Mouse (Mus musculus): ENCODE data around the gene Gm47841.

Gm47841 gene

GRCm38 (mm10) chr15:101075150-101075549 lies 28.0 kb upstream of the Gm47841 start:
- no peak for DNase-seq (ENCODE audit: extremely low spot score, low read depth, low spot score)

DNA sequence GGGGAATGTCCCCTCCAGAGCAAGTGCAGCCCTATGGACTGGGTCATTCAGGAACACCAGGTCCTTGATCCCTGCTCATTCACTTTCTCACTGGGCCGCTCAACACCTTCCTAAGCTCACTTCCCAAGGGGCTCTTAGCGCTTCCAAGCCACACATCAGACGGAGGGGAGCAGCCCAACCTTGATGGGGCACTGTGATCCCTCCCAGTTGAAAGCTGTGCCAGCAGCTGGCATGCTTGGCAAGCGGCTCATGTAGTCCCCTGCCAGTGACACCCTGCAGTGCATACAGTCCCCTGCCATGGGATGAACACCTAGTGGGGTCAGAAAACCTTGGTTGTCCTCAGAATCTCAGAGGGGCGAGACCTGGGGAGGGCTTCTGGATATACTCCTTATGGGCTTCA lies 26.9 kb upstream of the Gm47841 start:
- DNase-seq (ENCODE audit: extremely low spot score, low read depth, low spot score), result no peak

- no peak for DNase-seq (ENCODE audit: extremely low spot score, low read depth, low spot score)
Measured at GRCm38 (mm10) chr15:101072736-101073135, 25.5 kb upstream of the Gm47841 start.

DNA sequence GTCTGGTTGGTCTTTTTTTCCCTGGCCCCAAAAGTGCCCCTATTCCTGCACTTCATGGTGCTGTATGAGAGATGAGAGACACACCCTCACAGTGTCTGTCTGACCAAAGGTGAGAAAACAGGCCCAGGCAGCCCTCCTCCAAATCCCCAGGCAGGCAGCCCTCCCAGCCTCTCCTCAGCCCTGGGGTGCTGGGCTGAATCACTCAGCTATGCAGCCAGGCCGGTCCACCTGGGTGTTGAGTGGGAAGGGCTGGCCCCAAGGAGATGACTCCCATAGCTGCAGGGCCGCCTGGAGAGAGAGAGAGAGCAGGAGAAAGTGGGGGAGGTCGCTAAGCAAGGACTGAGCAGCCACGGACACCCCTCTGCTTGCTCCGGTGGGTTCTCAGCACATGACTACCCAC lies 23.6 kb upstream of the Gm47841 start:
- no peak for DNase-seq (ENCODE audit: extremely low spot score, low read depth, low spot score)

GRCm38 (mm10) chr15:101069641-101070190 lies 22.5 kb upstream of the Gm47841 start:
- no peak for DNase-seq (ENCODE audit: extremely low spot score, low read depth, low spot score)

GRCm38 (mm10) chr15:101068671-101069070 lies 21.5 kb upstream of the Gm47841 start:
- no peak for DNase-seq (ENCODE audit: extremely low spot score, low read depth, low spot score)

DNA sequence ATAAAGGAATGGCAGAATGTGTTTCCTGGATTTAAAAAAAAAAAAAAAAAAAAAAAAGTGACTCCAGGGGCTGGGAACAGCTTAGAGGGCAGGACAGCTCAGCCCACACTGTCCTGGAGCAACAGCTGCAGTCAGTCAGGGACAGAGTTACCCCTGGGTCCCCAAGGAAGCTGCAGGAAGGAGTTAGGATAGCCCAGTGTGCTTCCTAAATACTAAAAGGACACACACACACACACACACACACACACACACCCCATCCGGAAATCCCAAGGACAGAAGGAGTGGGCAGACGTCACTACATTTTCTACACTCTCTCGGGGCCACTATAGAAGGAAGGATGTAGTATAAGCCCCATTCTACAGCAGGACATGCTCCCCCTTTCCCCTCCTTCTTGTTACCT lies 20.8 kb upstream of the Gm47841 start:
- no peak for DNase-seq (ENCODE audit: extremely low spot score, low read depth, low spot score)

DNA sequence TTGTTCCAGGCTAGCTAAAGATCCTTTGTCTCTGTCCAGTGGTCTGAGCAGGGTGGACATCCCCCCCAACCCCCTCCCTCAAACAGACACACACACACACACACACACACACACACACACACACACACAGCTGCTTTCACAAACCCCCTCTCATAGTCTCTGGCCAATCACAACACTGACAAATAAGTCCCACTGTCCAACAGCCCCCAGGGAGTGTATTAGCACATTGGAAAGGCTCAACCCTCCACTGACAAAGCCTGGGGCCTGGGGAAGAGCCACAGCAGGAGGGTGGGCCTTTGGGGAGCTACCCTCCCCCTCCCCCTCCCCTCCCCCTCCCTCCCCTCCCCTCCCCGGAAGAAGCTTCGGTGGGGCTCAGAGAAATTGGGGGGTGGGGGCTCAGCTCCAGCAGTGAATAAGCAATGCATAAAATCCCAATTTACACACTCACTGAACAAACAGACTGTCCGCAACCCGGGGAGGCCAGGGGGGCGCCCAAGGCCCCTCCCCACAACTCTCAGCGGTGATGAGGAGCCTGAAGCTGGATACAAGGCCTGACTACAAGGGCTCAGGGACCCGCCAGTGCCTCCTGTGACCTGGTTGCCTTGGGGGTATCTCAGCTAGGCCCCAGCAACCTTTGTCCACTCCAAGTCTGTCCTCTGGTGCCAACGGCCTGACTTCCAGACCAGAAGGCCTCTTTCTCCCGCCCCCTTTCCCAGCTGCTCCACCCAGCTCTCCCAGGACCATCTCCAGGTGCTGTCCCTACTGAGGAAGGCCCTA lies 19.9 kb upstream of the Gm47841 start:
- no peak for DNase-seq (ENCODE audit: extremely low spot score, low read depth, low spot score)

DNA sequence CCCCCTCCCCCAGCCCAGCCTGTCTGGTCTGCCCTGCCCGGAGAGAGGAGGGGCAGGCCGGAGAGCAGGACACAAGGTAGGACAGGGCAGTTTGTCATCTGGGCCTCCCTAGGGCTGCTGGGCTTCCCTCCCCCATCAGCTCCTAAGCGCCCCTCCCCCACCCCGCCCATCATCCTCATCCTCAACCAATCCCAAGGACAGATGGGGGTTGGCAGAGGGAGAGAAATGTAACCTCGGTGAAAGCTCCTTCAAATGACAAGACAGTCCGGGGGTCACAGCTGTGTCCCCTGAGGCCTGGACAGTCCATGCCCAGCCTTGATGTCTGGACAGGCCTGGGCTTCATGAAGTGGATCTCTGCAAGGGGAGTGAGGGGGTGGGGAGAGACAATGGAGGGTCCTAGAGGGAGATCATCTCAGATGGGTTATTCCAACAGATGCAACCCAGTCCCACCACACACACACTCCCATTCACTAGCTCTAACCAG lies 19.2 kb upstream of the Gm47841 start:
- DNase-seq (ENCODE audit: extremely low spot score, low read depth, low spot score), result no peak

DNA sequence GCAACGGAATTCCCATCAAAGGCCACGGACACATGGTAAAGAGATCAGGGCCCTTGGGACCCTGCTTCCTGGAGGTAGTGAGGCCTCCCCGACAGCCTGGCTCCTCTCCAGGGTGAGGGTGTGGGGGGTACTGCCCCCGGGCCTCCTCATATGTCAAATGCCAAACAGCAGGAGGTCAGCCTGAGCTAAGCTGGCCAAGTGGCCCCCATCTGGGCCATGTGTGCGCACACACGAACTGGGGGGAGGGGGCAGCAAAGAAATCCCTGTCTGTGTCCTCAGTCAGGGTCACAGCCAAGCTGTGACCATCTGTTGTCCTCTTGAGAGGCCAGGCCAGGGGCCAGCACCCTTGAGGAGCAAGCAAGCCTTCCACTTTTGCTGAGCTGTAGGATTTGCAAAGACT lies 17.9 kb upstream of the Gm47841 start:
- no peak for DNase-seq (ENCODE audit: extremely low spot score, low read depth, low spot score)

GRCm38 (mm10) chr15:101060280-101060852 lies 13.2 kb upstream of the Gm47841 start:
- DNase-seq (ENCODE audit: extremely low spot score, low read depth, low spot score), result no peak

GRCm38 (mm10) chr15:101059570-101060279 lies 12.5 kb upstream of the Gm47841 start:
- no peak for DNase-seq (ENCODE audit: extremely low spot score, low read depth, low spot score)

DNA sequence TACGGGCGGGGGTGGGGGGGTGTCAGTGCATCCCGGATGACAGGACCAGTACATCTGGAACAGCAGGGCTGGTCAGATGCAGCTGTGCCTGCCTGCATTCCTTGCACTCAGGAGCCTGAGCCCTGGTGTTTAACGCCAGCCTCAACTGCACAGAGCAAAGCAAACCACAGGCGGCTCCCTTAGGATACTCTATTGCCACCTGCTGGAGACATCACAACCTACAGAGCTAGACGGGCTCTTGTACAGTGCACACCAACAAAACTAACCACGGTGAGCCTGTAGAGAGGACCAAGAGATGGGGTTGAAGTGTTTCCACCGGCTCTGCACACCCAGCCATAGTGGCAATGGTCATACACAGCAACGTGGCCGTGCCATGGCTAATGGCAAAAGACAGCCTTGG lies 9.0 kb upstream of the Gm47841 start:
- DNase-seq (ENCODE audit: extremely low spot score, low read depth, low spot score), result no peak

DNA sequence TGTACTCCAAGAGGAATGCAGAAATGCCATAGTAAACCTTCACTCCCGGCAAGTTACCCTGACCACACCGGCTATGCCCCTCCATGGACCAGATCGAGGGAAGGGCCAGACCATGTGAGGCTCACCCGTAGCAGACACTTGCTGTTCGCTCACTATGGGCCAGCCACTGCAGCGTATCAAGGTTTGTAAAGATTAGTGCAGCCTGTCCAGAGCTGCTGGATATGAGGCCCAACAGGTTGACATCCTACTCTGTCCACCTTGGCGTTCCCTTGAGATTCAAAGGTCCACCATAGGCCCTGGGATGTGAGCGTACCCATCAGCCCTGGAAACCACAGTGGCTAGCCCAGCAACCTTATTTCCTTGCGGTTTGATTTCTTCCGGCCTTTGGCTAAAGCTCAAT lies 7.3 kb upstream of the Gm47841 start:
- no peak for DNase-seq (ENCODE audit: extremely low spot score, low read depth, low spot score)

DNA sequence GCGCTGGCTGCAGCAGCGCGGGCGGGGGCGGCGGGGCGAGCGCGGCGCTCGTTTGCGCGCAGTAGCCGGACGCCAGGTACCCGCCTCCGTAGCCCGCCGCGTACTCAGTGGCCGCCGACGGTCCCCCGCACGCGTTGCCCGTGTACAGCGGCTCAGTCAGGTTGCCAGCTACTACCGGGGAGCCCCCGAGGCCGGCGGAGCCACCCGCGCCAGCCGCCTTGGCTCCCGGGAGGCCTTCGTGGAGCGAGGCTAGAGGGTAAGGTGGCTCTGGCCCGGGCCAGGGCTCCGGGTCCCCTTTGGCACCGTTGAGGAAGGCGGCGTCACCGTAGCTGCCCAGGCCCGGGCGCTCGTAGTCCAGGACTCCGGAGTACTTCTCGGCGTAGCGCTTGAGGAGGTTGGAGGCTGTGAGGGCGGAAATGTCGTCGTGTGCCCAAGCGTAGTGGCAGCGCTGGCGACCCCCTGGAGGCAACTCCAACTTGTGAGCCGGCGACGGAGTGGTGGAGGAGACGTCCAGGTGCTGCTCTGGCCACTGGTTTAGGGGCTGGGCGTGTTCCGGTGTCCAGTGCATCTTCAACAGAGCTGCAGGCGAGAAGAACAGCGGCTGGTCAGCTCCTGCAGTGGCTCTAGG lies 6.7 kb upstream of the Gm47841 start:
- no peak for DNase-seq (ENCODE audit: extremely low spot score, low read depth, low spot score)

DNA sequence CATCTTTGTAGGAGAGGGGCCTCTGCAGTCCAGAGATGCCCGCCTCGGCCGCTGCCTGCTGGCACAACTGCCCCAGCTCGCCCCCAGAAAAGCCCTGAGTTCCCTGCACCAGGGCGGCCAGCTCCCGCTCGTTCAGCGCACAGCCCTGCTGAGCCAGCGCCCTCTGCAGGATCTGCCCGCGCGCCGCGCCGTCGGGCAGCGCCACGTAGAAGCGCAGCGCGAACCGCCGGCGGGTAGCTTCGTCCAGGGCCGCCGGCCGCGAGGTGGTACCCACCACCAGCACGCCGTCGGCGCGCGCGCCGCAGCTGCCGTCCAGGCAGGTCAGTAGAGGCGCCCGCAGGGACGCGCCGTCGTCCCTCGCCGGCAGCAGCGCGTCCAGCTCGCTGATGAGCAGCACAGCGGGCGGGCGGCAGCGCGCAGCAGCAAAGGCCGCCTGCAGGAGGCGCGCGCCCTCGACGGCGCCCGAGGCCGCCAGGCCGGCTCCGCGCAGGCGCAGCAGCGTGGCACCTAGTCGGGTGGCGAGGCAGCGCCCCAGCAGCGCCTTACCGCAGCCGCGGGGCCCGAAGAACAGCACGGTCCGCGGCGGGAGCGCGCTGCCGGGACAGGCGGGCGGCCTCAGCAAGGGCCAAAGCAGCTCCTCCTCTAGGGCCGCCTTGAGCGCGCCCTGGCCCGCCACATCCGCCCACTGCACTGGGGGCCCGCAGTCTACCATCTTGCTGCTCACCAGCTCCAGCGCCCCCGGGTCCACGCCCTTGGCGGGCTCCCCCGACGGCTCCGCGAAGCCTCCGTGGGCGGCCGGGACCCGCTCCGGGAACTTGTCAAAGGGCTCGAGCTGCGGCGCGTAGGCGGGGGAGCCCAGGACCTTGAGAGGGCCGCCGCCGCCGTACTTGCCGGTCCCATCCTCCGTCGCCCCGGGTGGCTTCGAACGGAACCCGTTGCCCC lies 5.6 kb upstream of the Gm47841 start:
- no peak for DNase-seq (ENCODE audit: extremely low spot score, low read depth, low spot score)

GRCm38 (mm10) chr15:101051869-101052268 lies 4.7 kb upstream of the Gm47841 start:
- DNase-seq (ENCODE audit: extremely low spot score, low read depth, low spot score), result no peak

- DNase-seq (ENCODE audit: extremely low spot score, low read depth, low spot score), result no peak
Measured at GRCm38 (mm10) chr15:101048338-101048896, 1.2 kb upstream of the Gm47841 start.

DNA sequence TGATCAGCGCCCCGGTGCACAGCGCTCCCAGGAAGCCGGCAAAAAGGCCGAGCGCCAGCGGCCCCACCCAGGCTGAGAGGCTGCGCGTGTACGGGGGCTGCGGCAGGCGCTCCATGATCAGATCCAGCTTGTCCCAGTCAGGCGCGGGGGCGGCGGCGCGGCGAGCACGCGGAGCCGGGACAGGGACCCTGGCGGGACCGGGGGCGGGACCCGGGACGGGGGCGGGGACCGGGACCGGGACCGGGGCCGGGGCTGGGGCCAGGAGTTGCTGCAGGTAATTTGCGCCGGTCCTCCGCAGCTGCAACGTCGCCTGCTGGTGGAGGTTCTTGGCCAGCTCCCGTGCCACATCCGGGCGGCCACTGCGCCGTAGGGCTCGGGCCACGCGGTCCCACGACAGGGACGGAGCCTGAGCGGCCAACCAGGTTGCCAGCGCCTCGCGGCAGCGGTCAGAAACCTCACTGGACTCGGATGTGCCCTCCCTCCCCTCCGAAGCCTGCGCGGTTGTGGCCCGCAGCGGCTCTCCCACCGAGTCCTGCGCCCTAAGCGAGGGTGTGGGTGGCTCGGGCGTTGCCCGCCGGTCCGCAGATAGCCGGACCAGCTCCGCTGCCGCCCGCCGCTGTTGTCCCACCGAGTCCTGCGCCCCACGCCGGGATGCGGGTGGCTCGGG lies 537 bp downstream of the Gm47841 start:
- DNase-seq (ENCODE audit: extremely low spot score, low read depth, low spot score), result no peak

Data from hindlimb bud, embryonic 11.5 days (tissue).